Mouse (Mus musculus): ENCODE results near the gene Fam229b.

Gene Fam229b

DNA sequence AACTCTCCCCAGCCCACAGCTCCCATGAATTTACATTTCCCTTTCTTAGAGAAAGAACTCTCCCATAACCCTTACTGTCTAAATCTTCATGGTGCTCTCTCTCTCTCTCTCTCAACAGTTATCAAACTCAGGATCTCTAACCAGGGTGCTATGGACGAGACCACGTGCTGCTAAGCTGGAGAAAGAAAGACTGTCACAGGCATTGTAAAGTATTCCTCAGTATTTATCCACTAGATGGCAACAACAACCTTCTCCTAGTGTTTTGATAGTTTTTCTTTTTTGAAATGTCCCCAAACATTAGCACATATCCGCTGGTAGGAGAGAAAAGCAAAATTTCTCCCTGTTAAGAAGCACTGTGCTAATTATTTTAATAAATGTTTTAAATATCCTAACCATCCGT, 12.3 kb downstream of the Fam229b start:
- no peak for DNase-seq (ENCODE audit: low spot score)

DNA sequence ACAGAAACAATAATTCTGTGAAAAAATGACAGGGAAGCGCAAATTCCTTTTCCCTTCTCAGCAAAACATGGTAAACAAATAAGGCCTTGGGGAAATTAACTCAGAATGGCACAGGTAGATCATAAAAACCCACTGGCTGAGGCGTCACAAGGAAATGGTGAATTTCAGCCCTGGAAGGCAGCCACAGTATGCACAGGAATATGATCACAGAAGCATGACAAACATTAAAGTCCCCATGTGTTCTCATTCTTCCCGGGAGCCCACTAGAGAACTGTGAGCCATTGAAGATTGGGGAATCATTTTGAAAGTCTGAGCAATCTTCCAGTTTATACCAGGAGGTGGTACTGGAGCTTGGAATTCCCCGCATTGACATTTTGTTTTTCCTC, 24.2 kb downstream of the Fam229b start:
- DNase-seq (ENCODE audit: low spot score) = no peak

DNA sequence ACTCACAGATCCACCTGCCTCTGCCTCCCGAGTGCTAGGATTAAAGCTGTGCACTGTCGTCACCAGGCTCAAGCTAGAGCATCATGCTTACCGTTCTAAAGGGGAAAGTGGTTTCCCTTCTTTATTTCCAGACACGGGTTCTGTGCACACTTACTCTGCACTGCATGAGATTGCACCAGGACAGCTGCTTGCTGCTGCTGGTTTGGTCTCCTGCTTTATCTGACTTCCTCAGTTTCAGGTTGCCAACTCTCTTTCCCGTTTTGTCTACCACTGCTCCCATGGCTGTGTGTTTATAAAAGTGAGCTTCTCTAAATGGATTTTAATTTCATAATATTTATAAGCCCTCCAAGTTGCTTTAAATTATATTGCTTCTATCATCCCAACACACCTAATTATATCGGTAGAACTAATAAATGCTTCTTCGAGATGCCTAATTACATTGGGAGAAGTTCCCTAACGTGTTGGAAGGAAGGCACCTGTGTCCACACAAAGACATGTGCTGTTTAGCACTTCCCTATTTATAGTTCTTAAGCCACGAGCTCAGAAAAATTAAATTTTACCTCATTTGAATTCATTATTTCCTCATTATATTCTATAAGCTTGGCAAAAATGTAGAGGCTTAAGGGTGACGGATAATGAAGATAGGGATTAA, 24.8 kb downstream of the Fam229b start:
- no peak for DNase-seq (ENCODE audit: low spot score)

DNA sequence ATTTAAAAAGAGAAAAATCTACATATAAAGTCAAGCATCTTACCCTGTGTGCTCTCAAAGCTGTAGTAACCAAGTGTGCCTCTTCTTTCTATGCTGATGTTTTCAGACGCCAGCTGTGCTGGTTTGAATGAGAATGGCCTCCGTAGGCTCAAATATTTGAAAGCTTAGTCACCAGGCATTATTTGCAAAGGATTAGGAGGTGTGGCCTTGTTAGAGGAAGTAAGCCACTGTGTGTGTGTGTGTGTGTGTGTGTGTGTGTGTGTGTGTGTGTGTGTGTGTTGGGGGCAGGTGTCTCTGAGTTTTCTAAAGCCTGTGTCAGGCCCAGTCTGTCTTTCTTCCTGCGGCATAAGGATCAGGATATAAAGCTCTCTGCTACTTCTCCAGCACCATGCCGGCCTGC, 26.8 kb downstream of the Fam229b start:
- no peak for DNase-seq (ENCODE audit: low spot score)

DNA sequence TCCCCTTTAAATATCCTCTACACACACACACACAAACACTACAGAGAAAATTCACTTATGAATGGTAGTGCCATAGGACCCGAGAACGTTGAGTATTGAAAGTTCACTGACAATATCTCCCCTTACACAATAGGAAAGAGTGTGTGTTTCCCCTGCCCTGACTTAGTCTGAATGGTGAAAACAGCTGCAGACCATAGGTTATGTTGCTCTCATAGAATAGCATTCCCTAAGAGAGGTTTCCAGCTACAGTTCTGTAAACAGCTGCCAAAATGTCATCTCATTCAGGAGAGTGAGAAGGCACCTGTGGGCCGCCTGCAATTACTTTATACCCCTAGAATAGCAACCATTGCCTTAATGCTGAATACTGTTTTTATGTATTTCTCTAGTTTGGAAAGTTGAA, 27.3 kb downstream of the Fam229b start:
- DNase-seq (ENCODE audit: low spot score) = no peak

DNA sequence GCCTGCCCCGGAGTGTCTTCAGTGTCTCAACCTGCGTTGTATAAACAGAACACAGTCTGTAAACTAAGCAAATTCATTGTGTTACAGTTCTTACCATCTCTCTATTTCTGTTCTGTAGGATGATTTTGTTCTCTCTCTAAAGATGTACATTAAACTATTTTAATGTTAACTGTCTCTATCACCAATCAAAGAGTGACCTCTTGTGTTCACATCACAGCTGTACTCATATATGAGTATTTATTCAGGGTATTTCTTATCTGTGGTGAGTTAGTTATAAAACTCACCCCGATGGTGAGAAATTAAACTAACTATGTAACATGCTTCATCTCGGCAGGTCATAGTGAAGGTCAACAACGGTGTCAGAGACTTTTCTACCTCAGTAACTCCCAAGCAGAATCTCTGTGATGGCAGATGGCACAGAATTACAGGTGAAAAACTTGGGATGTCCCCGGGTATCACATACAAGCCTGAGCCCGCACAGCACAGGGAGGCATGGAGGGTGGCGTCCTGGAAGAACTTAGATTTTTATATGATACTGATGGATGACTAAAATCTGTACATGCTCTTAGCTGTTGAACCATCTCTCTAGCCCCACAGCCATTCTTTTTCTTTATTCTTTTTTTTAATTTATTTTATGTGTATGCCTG, 28.8 kb downstream of the Fam229b start:
- no peak for DNase-seq (ENCODE audit: low spot score)

DNA sequence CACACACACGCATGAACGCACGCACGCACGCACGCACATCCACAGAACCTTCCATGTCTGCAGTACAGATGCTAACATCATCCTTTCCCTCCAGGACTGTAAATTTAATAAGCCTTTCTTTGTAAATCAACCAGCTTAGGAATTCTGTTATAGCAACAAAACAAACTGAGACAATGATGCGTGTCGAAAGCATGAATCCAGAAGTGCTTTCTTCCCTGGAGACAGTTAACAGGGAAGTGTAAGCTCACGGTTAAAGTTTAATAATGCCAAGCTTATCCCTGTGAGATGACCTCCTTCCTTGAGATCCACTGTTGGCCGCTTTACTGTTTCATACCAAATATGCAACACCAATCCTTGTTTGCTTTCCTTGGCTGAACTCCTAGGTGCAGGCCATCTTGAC, 35.0 kb downstream of the Fam229b start:
- no peak for DNase-seq (ENCODE audit: low spot score)

DNA sequence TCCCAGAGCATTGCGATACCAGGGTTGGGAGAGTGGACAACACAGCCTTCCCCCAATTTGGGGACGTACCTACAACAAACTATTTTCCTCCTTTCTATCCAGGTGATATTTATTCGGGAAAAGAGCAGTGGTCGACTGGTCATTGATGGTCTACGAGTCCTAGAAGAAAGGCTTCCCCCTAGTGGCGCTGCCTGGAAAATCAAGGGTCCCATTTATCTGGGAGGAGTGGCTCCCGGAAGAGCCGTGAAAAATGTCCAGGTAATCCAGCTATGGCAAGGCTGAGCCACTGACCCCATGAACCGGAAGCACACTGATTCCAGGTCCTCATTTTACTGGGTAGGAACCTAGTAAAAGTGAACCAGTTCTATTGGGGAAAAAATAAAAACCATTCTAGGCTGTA, 36.7 kb downstream of the Fam229b start:
- DNase-seq (ENCODE audit: low spot score) = no peak

DNA sequence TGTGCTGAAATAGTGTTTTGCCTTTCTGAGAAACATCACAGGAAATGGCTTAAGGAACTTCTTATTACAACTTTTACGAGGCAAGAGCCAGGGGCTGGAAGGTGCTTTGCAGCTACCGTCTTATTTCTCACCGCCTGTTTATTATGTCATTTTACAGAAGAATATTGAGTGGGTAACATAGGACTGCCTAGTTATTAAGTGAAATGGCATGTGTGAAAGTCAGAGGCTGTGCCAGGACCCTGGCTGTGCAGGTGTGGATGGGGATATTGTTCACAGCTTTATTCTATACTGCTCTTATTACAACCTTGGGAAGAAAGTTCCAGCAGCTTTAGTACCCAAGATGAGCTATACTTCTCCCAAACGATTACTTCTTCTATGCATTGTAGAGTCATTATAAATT, 61.7 kb downstream of the Fam229b start:
- no peak for DNase-seq (ENCODE audit: low spot score)

All from urinary bladder, postnatal 10 days (tissue).